Mouse (Mus musculus) liver, embryonic 14.5 days (tissue): ENCODE results near the gene Satb2.

Experiments
- CTCF ChIP-seq: IDR thresholded peaks from 2 replicates; pipeline ENCODE4 v1.5.1; 2016; ENCODE audit warnings: antibody characterized with exemption, low read depth, control low read depth
- EP300 ChIP-seq: IDR thresholded peaks from 2 replicates; pipeline ENCODE4 v1.6.1; 2016; ENCODE audit warnings: antibody characterized with exemption, low read depth

DNA sequence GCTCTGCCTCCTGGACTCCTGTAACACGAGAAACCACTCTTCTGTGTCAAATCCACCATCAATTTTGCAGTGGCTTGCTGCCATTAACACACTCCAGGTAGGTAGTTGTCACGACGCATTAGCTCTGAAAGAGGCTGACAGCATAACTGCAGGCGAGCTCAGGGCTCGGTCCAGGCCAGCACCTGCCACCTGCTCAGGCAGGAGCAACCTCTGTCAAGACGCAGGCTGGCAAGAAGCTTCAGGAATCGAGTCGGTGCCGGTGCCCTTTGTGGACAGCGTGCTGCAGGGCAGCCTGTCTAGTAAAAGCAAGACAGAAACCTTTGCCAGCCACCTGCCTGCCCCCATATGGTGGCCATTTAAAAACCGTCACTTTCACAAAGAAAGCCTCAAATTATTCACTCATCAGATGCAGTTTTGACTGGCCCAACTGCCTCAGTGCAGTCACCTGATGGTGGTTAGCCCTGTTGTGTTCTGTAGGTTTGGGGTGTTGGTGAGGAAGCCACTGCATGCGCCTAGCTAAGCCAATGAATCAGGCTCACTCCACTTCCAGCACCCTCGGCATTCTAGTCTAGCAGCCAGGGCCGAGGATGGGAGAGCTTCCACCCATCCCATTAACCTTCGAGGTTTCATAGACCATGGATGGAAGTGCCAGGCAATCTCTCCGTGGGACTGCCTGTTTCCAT lies 228.7 kb downstream of the Satb2 start:
- TF ChIP-seq CTCF (no peak), EP300 (no peak)
